Mouse (Mus musculus) olfactory bulb, adult 2 months (tissue): ENCODE results near the gene Kcnmb3. TPM values are rescaled to one million over a fixed set of nuclear protein-coding genes. Genes with fewer than 3 reads are reported as not detected.

Experiments
- H3K27ac ChIP-seq: fragments of 200-500 bp; 2 replicates; pipeline ENCODE4 v1.5.1; 2012; ENCODE audit warnings: low read depth, low read length; ENCODE audit not compliant: insufficient read depth
- H3K4me1 ChIP-seq: fragments of 200-500 bp; 2 replicates; pipeline ENCODE4 v1.6.1; 2012; ENCODE audit warnings: low read length; ENCODE audit not compliant: control insufficient read depth, insufficient read depth
- H3K4me3 ChIP-seq: fragments of 200-500 bp; 2 replicates; pipeline ENCODE4 v1.5.1; 2012; ENCODE audit warnings: mild to moderate bottlenecking, low read depth, low read length, moderate library complexity; ENCODE audit not compliant: insufficient read depth
- CTCF ChIP-seq: fragments of 200-500 bp; IDR thresholded peaks from 2 replicates; pipeline ENCODE4 v1.5.1; 2012; ENCODE audit warnings: low read depth, mild to moderate bottlenecking, low read length, moderate library complexity; ENCODE audit not compliant: insufficient read depth
- POLR2A ChIP-seq: fragments of 200-500 bp; IDR thresholded peaks from 2 replicates; pipeline ENCODE4 v1.6.1; 2012; ENCODE audit warnings: mild to moderate bottlenecking, low read depth, low read length, moderate library complexity; ENCODE audit not compliant: insufficient read depth
- WGBS: fragments of 180-500 bp; shearing (Covaris S2); methylation state at CpG from one replicate; pipeline ENCODE4 v1.1.7; 2018; 5-methylcytosine and 5-hydroxymethylcytosine counted together
- polyA plus RNA-seq: library from polyadenylated mRNA; stranded (reverse); fragments of >200 nt; gene quantifications from 2 replicates; pipeline ENCODE4 v1.2.4, GENCODE M21; 2012; ENCODE audit warnings: low replicate concordance; ENCODE audit not compliant: missing spikeins, insufficient read depth, insufficient read length

The Kcnmb3 gene
- polyA plus RNA-seq, 1 experiment, result not detected

GRCm38 (mm10) chr3:32486543-32486942 is 5.5 kb downstream of the Kcnmb3 start:
- no peaks in the 10 kb centered on the region for H3K4me1 ChIP-seq
- H3K4me3 ChIP-seq, result no peak overlapping the region
- H3K27ac ChIP-seq, result no peak overlapping the region
- TF ChIP-seq CTCF, result no peak
- no peak for TF ChIP-seq POLR2A
- 71% methylated on average over 4 of the region's 4 CpGs for WGBS

- H3K4me3 ChIP-seq, result no peak overlapping the region
- H3K27ac ChIP-seq, result no peak overlapping the region
- TF ChIP-seq POLR2A, result no peak
- no peak for TF ChIP-seq CTCF
- no peaks in the 10 kb centered on the region for H3K4me1 ChIP-seq
- WGBS, result 79% methylated on average over 3 of the region's 3 CpGs
Observed at GRCm38 (mm10) chr3:32483035-32483434, 9.0 kb downstream of the Kcnmb3 start.

GRCm38 (mm10) chr3:32479961-32480360 is 12.1 kb downstream of the Kcnmb3 start:
- 96% methylated on average over 7 of the region's 7 CpGs for WGBS
- Histone ChIP-seq H3K4me3 (no peak overlapping the region), H3K4me1 (no peaks in the 10 kb centered on the region), H3K27ac (no peak overlapping the region)
- TF ChIP-seq CTCF, result no peak
- TF ChIP-seq POLR2A, result no peak

- no peak overlapping the region for H3K27ac ChIP-seq
- no peak overlapping the region for H3K4me3 ChIP-seq
- TF ChIP-seq CTCF (no peak), POLR2A (no peak)
- WGBS, result 79% methylated on average over 10 of the region's 10 CpGs
- no peaks in the 10 kb centered on the region for H3K4me1 ChIP-seq
Observed at GRCm38 (mm10) chr3:32473184-32473583, 18.8 kb downstream of the Kcnmb3 start.

GRCm38 (mm10) chr3:32472191-32472900 is 19.7 kb downstream of the Kcnmb3 start:
- Histone ChIP-seq H3K27ac (no peak overlapping the region), H3K4me1 (no peaks in the 10 kb centered on the region), H3K4me3 (no peak overlapping the region)
- WGBS, result 78% methylated on average over 14 of the region's 14 CpGs
- TF ChIP-seq CTCF (no peak), POLR2A (no peak)

GRCm38 (mm10) chr3:32471098-32471497 is 20.9 kb downstream of the Kcnmb3 start:
- Histone ChIP-seq H3K4me1 (no peaks in the 10 kb centered on the region), H3K4me3 (no peak overlapping the region), H3K27ac (no peak overlapping the region)
- 57% methylated on average over 6 of the region's 6 CpGs for WGBS
- TF ChIP-seq POLR2A (no peak), CTCF (no peak)

- H3K4me1 ChIP-seq, result no peaks in the 10 kb centered on the region
- 77% methylated on average over 7 of the region's 7 CpGs for WGBS
- H3K27ac ChIP-seq, result no peak overlapping the region
- TF ChIP-seq POLR2A (no peak), CTCF (no peak)
- no peak overlapping the region for H3K4me3 ChIP-seq
Observed at GRCm38 (mm10) chr3:32470449-32470848, 21.6 kb downstream of the Kcnmb3 start.

GRCm38 (mm10) chr3:32468411-32468810 is 23.6 kb downstream of the Kcnmb3 start:
- Histone ChIP-seq H3K4me3 (no peak overlapping the region), H3K27ac (no peak overlapping the region), H3K4me1 (no peaks in the 10 kb centered on the region)
- WGBS, result 55% methylated on average over 4 of the region's 4 CpGs
- no peak for TF ChIP-seq CTCF
- TF ChIP-seq POLR2A, result no peak

- WGBS, result 91% methylated on average over 4 of the region's 4 CpGs
- Histone ChIP-seq H3K27ac (no peak overlapping the region), H3K4me1 (no peaks in the 10 kb centered on the region), H3K4me3 (no peak overlapping the region)
- no peak for TF ChIP-seq POLR2A
- no peak for TF ChIP-seq CTCF
Observed at GRCm38 (mm10) chr3:32467321-32467720, 24.7 kb downstream of the Kcnmb3 start.
